Mouse (Mus musculus) MEL (cell line): ENCODE measurements at regions not wholly inside any gene's neighbourhood (a gene's known extent, or its start where the extent isn't known, plus 50 kb on each side); places are given as distances from the start of the nearest gene placed in this dataset.

Experiments
- DNase-seq: peaks from one replicate; pipeline ENCODE4 v3.0.0; 2011; ENCODE audit warnings: low read depth, low spot score
- H3K27ac ChIP-seq: 2 replicates; pipeline ENCODE4 v1.5.1; 2012; ENCODE audit warnings: low read depth, mild to moderate bottlenecking, control low read depth, low read length, moderate library complexity; ENCODE audit not compliant: control insufficient read depth
- H3K27me3 ChIP-seq, 2 experiments: fragments of 150-350 bp in 1 of 2; sonication (generic) in 1 of 2; 2 replicates each; pipeline ENCODE4 v1.6.1; 2012; ENCODE audit warnings: low read length in 2 of 2, mild to moderate bottlenecking in 2 of 2, improper control_type of control experiment in 1 of 2, moderate library complexity in 1 of 2; ENCODE audit not compliant: insufficient read depth in 2 of 2, control insufficient read depth in 1 of 2
- H3K36me3 ChIP-seq, 2 experiments: 2 replicates each; pipeline ENCODE4 v1.6.1; 2012 to 2014; ENCODE audit warnings: low read length in 2 of 2, improper control_type of control experiment in 1 of 2, inconsistent platforms in 1 of 2, mild to moderate bottlenecking in 1 of 2; ENCODE audit not compliant: insufficient read depth in 2 of 2, control insufficient read depth in 1 of 2
- H3K4me1 ChIP-seq, 2 experiments: fragments of 150-350 bp in 1 of 2; sonication (generic) in 1 of 2; 2 replicates each; pipeline ENCODE4 v1.6.1; 2012; ENCODE audit warnings: low read length in 2 of 2, improper control_type of control experiment in 1 of 2, mild to moderate bottlenecking in 1 of 2; ENCODE audit not compliant: insufficient read depth in 2 of 2, control insufficient read depth in 1 of 2
- H3K4me3 ChIP-seq, 2 experiments: fragments of 150-350 bp in 1 of 2; sonication (generic) in 1 of 2; 2 replicates each; pipeline ENCODE4 v1.5.1; 2012; ENCODE audit warnings: low read depth in 2 of 2, low read length in 2 of 2, mild to moderate bottlenecking in 2 of 2, moderate library complexity in 2 of 2, control low read depth in 1 of 2, improper control_type of control experiment in 1 of 2; ENCODE audit not compliant: control insufficient read depth in 1 of 2, insufficient read depth in 1 of 2
- H3K79me2 ChIP-seq: 2 replicates; pipeline ENCODE4 v1.6.1; 2012; ENCODE audit warnings: mild to moderate bottlenecking, low read length, moderate library complexity; ENCODE audit not compliant: control insufficient read depth, poor library complexity, insufficient read depth
- H3K9ac ChIP-seq: 2 replicates; pipeline ENCODE4 v1.6.1; 2012; ENCODE audit warnings: low read depth, mild to moderate bottlenecking, control low read depth, low read length, moderate library complexity; ENCODE audit not compliant: control insufficient read depth, poor library complexity, severe bottlenecking
- H3K9me3 ChIP-seq: fragments of 150-350 bp; sonication (generic); replicated peaks from 2 replicates; pipeline ENCODE4 v1.6.1; 2012; ENCODE audit warnings: mild to moderate bottlenecking, low read length, improper control_type of control experiment, moderate library complexity; ENCODE audit not compliant: insufficient read depth
- CHD1 ChIP-seq: IDR thresholded peaks from 2 replicates; pipeline ENCODE4 v1.6.1; 2012; ENCODE audit warnings: low read depth, mild to moderate bottlenecking, inconsistent platforms, low read length, improper control_type of control experiment
- ELF1 ChIP-seq: IDR thresholded peaks from 2 replicates; pipeline ENCODE4 v1.6.1; 2014; ENCODE audit warnings: low read depth, mild to moderate bottlenecking, inconsistent platforms, low read length, improper control_type of control experiment, moderate library complexity
- EP300 ChIP-seq, 2 experiments: IDR thresholded peaks; 2 replicates each; pipeline ENCODE4 v1.6.1; 2011; ENCODE audit warnings: improper control_type of control experiment in 2 of 2, low read length in 2 of 2, low read depth in 1 of 2, mild to moderate bottlenecking in 1 of 2
- GATA1 ChIP-seq: IDR thresholded peaks from 2 replicates; pipeline ENCODE4 v1.6.1; 2011; ENCODE audit warnings: low read depth, low read length, improper control_type of control experiment
- HCFC1 ChIP-seq: IDR thresholded peaks from 2 replicates; pipeline ENCODE4 v1.6.1; 2012; ENCODE audit warnings: low read depth, mild to moderate bottlenecking, inconsistent platforms, low read length, improper control_type of control experiment, moderate library complexity
- JUND ChIP-seq: IDR thresholded peaks from 2 replicates; pipeline ENCODE4 v1.6.1; 2011; ENCODE audit warnings: low read depth, mild to moderate bottlenecking, improper control_type of control experiment, low read length
- MAFK ChIP-seq: IDR thresholded peaks from 2 replicates; pipeline ENCODE4 v1.6.1; 2011; ENCODE audit warnings: low read depth, mild to moderate bottlenecking, low read length, improper control_type of control experiment, borderline replicate concordance
- MEF2A ChIP-seq: IDR thresholded peaks from 2 replicates; pipeline ENCODE4 v1.6.1; 2014; ENCODE audit warnings: low read depth, mild to moderate bottlenecking, inconsistent platforms, low read length, improper control_type of control experiment; ENCODE audit not compliant: poor library complexity, insufficient replicate concordance, severe bottlenecking; ENCODE audit errors: extremely low read depth
- NELFE ChIP-seq: IDR thresholded peaks from 2 replicates; pipeline ENCODE4 v1.6.1; 2011; ENCODE audit warnings: low read depth, low read length, improper control_type of control experiment
- POLR2A ChIP-seq, 2 experiments: IDR thresholded peaks; 2 replicates each; pipeline ENCODE4 v1.6.1; 2011 to 2012; ENCODE audit warnings: low read length in 2 of 2, mild to moderate bottlenecking in 2 of 2, control low read depth in 1 of 2, improper control_type of control experiment in 1 of 2, low read depth in 1 of 2, moderate library complexity in 1 of 2; ENCODE audit not compliant: control insufficient read depth in 1 of 2, insufficient read depth in 1 of 2, poor library complexity in 1 of 2
- POLR2AphosphoS5 ChIP-seq: IDR thresholded peaks from 2 replicates; pipeline ENCODE4 v1.6.1; 2012; ENCODE audit warnings: low read depth, borderline replicate concordance, mild to moderate bottlenecking, inconsistent platforms, low read length, moderate library complexity, mixed read lengths
- RAD21 ChIP-seq: IDR thresholded peaks from 2 replicates; pipeline ENCODE4 v1.6.1; 2011; ENCODE audit warnings: mild to moderate bottlenecking, low read depth, low read length, improper control_type of control experiment
- SIN3A ChIP-seq: IDR thresholded peaks from 2 replicates; pipeline ENCODE4 v1.6.1; 2012; ENCODE audit warnings: low read length, improper control_type of control experiment, inconsistent platforms
- SMC3 ChIP-seq: IDR thresholded peaks from 2 replicates; pipeline ENCODE4 v1.6.1; 2011; ENCODE audit warnings: low read depth, low read length, improper control_type of control experiment
- TAL1 ChIP-seq: IDR thresholded peaks from 2 replicates; pipeline ENCODE4 v1.6.1; 2012; ENCODE audit warnings: mild to moderate bottlenecking, inconsistent platforms, low read length, moderate library complexity, mixed read lengths
- TBP ChIP-seq: IDR thresholded peaks from 2 replicates; pipeline ENCODE4 v1.8.0; 2011; ENCODE audit warnings: low read depth, low read length, improper control_type of control experiment
- UBTF ChIP-seq: IDR thresholded peaks from 2 replicates; pipeline ENCODE4 v1.6.1; 2012; ENCODE audit warnings: low read depth, mild to moderate bottlenecking, inconsistent platforms, low read length, improper control_type of control experiment, moderate library complexity, borderline replicate concordance; ENCODE audit not compliant: insufficient read depth
- USF1 ChIP-seq: IDR thresholded peaks from 2 replicates; pipeline ENCODE4 v1.6.1; 2014; ENCODE audit warnings: low read depth, mild to moderate bottlenecking, inconsistent platforms, low read length, improper control_type of control experiment, moderate library complexity
- ZC3H11A ChIP-seq: IDR thresholded peaks from 2 replicates; pipeline ENCODE4 v1.6.1; 2012; ENCODE audit warnings: low read depth, mild to moderate bottlenecking, inconsistent platforms, low read length, improper control_type of control experiment
- ZNF384 ChIP-seq: IDR thresholded peaks from 2 replicates; pipeline ENCODE4 v1.6.1; 2012; ENCODE audit warnings: low read depth, mild to moderate bottlenecking, inconsistent platforms, low read length, improper control_type of control experiment

GRCm38 (mm10) chr3:149626186-149626585 lies 635.8 kb upstream of the Adgrl2 start:
- TF ChIP-seq HCFC1 (no peak), USF1 (no peak), CHD1 (no peak), TAL1 (no peak), MAFK (no peak), POLR2AphosphoS5 (no peak), SMC3 (no peak), MEF2A (no peak), NELFE (no peak), RAD21 (no peak), UBTF (no peak), GATA1 (no peak), ZNF384 (no peak)
- Histone ChIP-seq H3K36me3 (no peaks in the 10 kb centered on the region), H3K79me2 (no peaks in the 10 kb centered on the region), H3K27ac (no peak overlapping the region), H3K27me3 (no peaks in the 10 kb centered on the region), H3K4me3 (no peak overlapping the region), H3K9ac (no peak overlapping the region), H3K9me3 (no peaks in the 10 kb centered on the region), H3K4me1 (no peaks in the 10 kb centered on the region)
- DNase-seq: no peak

- Histone ChIP-seq H3K36me3 (no peaks in the 10 kb centered on the region), H3K27me3 (no peaks in the 10 kb centered on the region), H3K79me2 (no peaks in the 10 kb centered on the region), H3K27ac (no peak overlapping the region), H3K9ac (no peak overlapping the region), H3K4me1 (no peaks in the 10 kb centered on the region), H3K9me3 (no peaks in the 10 kb centered on the region), H3K4me3 (no peak overlapping the region)
- no peak for DNase-seq
- TF ChIP-seq TBP (no peak), SIN3A (no peak), ZC3H11A (no peak), HCFC1 (no peak), POLR2A (IDR thresholded peaks at IDR 0.05; ENCODE audit: control insufficient read depth in 1 of 2, insufficient read depth in 1 of 2, low read depth in 1 of 2, low read length in 2 of 2, poor library complexity in 1 of 2) (no peak), GATA1 (no peak), EP300 (IDR thresholded peaks at IDR 0.05; ENCODE audit: low read depth in 1 of 2, low read length in 2 of 2) (no peak), JUND (no peak), ELF1 (no peak)
These were observed 635.1 kb upstream of the Adgrl2 start for GRCm38 (mm10) chr3:149625497-149625896.
